Mouse (Mus musculus) MEL (cell line): ENCODE data around the gene Tex13c1. TPM values are rescaled to one million over a fixed set of nuclear protein-coding genes. Genes with fewer than 3 reads are reported as not detected.

ENCODE experiments used
- DNase-seq: peaks from one replicate; pipeline ENCODE4 v3.0.0; 2011; ENCODE audit warnings: low read depth, low spot score
- H3K27ac ChIP-seq: 2 replicates; pipeline ENCODE4 v1.5.1; 2012; ENCODE audit warnings: low read depth, mild to moderate bottlenecking, control low read depth, low read length, moderate library complexity; ENCODE audit not compliant: control insufficient read depth
- H3K27me3 ChIP-seq, 2 experiments: fragments of 150-350 bp in 1 of 2; sonication (generic) in 1 of 2; 2 replicates each; pipeline ENCODE4 v1.6.1; 2012; ENCODE audit warnings: low read length in 2 of 2, mild to moderate bottlenecking in 2 of 2, improper control_type of control experiment in 1 of 2, moderate library complexity in 1 of 2; ENCODE audit not compliant: insufficient read depth in 2 of 2, control insufficient read depth in 1 of 2
- H3K36me3 ChIP-seq, 2 experiments: 2 replicates each; pipeline ENCODE4 v1.6.1; 2012 to 2014; ENCODE audit warnings: low read length in 2 of 2, improper control_type of control experiment in 1 of 2, inconsistent platforms in 1 of 2, mild to moderate bottlenecking in 1 of 2; ENCODE audit not compliant: insufficient read depth in 2 of 2, control insufficient read depth in 1 of 2
- H3K4me1 ChIP-seq, 2 experiments: fragments of 150-350 bp in 1 of 2; sonication (generic) in 1 of 2; 2 replicates each; pipeline ENCODE4 v1.6.1; 2012; ENCODE audit warnings: low read length in 2 of 2, improper control_type of control experiment in 1 of 2, mild to moderate bottlenecking in 1 of 2; ENCODE audit not compliant: insufficient read depth in 2 of 2, control insufficient read depth in 1 of 2
- H3K4me3 ChIP-seq, 2 experiments: fragments of 150-350 bp in 1 of 2; sonication (generic) in 1 of 2; 2 replicates each; pipeline ENCODE4 v1.5.1; 2012; ENCODE audit warnings: low read depth in 2 of 2, low read length in 2 of 2, mild to moderate bottlenecking in 2 of 2, moderate library complexity in 2 of 2, control low read depth in 1 of 2, improper control_type of control experiment in 1 of 2; ENCODE audit not compliant: control insufficient read depth in 1 of 2, insufficient read depth in 1 of 2
- H3K79me2 ChIP-seq: 2 replicates; pipeline ENCODE4 v1.6.1; 2012; ENCODE audit warnings: mild to moderate bottlenecking, low read length, moderate library complexity; ENCODE audit not compliant: control insufficient read depth, poor library complexity, insufficient read depth
- H3K9ac ChIP-seq: 2 replicates; pipeline ENCODE4 v1.6.1; 2012; ENCODE audit warnings: low read depth, mild to moderate bottlenecking, control low read depth, low read length, moderate library complexity; ENCODE audit not compliant: control insufficient read depth, poor library complexity, severe bottlenecking
- H3K9me3 ChIP-seq: fragments of 150-350 bp; sonication (generic); replicated peaks from 2 replicates; pipeline ENCODE4 v1.6.1; 2012; ENCODE audit warnings: mild to moderate bottlenecking, low read length, improper control_type of control experiment, moderate library complexity; ENCODE audit not compliant: insufficient read depth
- MXI1 ChIP-seq: IDR thresholded peaks from 2 replicates; pipeline ENCODE4 v1.6.1; 2011; ENCODE audit warnings: mild to moderate bottlenecking, low read depth, low read length, improper control_type of control experiment
- ZKSCAN1 ChIP-seq: IDR thresholded peaks from 2 replicates; pipeline ENCODE4 v1.6.1; 2012; ENCODE audit warnings: low read depth, mild to moderate bottlenecking, inconsistent platforms, low read length, improper control_type of control experiment, moderate library complexity
- polyA plus RNA-seq, 2 experiments: library from polyadenylated mRNA; stranded (reverse) in 1 of 2; unstranded in 1 of 2; fragments of >175 nt in 1 of 2; fragments of >200 nt in 1 of 2; gene quantifications; 2 replicates each; pipeline versions ENCODE4 v1.2.1 to v1.2.4; 2012; ENCODE audit warnings: low replicate concordance in 2 of 2, low read depth in 1 of 2; ENCODE audit not compliant: insufficient read length in 2 of 2, insufficient read depth in 1 of 2, missing spikeins in 1 of 2
- total RNA-seq: library from RNA; depleted of rRNA; stranded (reverse); fragments of 300-350 nt; gene quantifications from 2 replicates; pipeline ENCODE4 v1.2.3, GENCODE M21; 2012; rRNA removed

Tex13c1 gene
- not detected in 2 replicates for total RNA-seq
- polyA plus RNA-seq = not detected

- no peaks in the 10 kb centered on the region for H3K36me3 ChIP-seq
These were observed at the start of gene Tex13c1 for GRCm38 (mm10) chrX:43590860-43591259. TSS of gene Tex13c1 (plus strand) at chrX:43591160.

More at GRCm38 (mm10) chrX:43590860-43591259, at the start of gene Tex13c1:
- no peak within 1 kb of the TSS for H3K27ac ChIP-seq
- TF ChIP-seq MXI1 (no peak), ZKSCAN1 (no peak)
- DNase-seq = no peak
- no peak within 1 kb of the TSS for H3K4me3 ChIP-seq
- no peaks in the 10 kb centered on the region for H3K4me1 ChIP-seq
- H3K27me3 ChIP-seq = no peaks in the 10 kb centered on the region
- no peaks in the 10 kb centered on the region for H3K9me3 ChIP-seq
- no peaks in the 10 kb centered on the region for H3K79me2 ChIP-seq
- no peak within 1 kb of the TSS for H3K9ac ChIP-seq

Other genes starting within 250 kb of the Tex13c1 start
- gene Tenm1, start 162.0 kb upstream of the Tex13c1 start, total RNA-seq = not detected in 2 replicates
- not detected for gene Tenm1, start 162.0 kb upstream of the Tex13c1 start, polyA plus RNA-seq